Mouse (Mus musculus) Patski (cell line): ENCODE results near the gene Col26a1. TPM values are rescaled to one million over a fixed set of nuclear protein-coding genes. Genes with fewer than 3 reads are reported as not detected.

Experiments used
- ATAC-seq: fragments of 100-300 bp; one replicate; pipeline ENCODE4 v1.8.0; 2021
- CTCF ChIA-PET: fragments of 350-600 bp; sonication (Branson Sonifier 250); formaldehyde crosslinking; loops from one replicate; lab custom pipeline; 2022; ENCODE audit warnings: inconsistent platforms; lab: Charles Lee
- POLR2A ChIA-PET: fragments of 350-600 bp; sonication (Branson Sonifier 250); formaldehyde crosslinking; loops from one replicate; lab custom pipeline; 2022; ENCODE audit warnings: antibody characterized with exemption, inconsistent platforms; lab: Charles Lee
- DNase-seq: peaks from one replicate; pipeline ENCODE4 v3.0.0-alpha.2; 2011; ENCODE audit warnings: low read depth, low spot score
- H3K27me3 ChIP-seq: fragments of 371-371 bp; one replicate; pipeline ENCODE4 v1.5.1; 2021
- CTCF ChIP-seq: fragments of 100-300 bp; IDR thresholded peaks from one replicate; pipeline ENCODE4 v1.5.1; 2021
- in situ Hi-C: fragments of 300-500 bp; cut with MboI; formaldehyde crosslinking; loops from 3 replicates; pipeline ENCODE4 v1.11.1; 2018; ENCODE audit warnings: low pct_unique_long_range_greater_than_20kb, mixed read lengths
- polyA plus RNA-seq: library from polyadenylated mRNA; unstranded; gene quantifications from one replicate; pipeline ENCODE4 v1.2.3, GENCODE M21; 2021

Gene Col26a1
- polyA plus RNA-seq, 1 experiment from 2014 or later, result 0.09 TPM

DNA sequence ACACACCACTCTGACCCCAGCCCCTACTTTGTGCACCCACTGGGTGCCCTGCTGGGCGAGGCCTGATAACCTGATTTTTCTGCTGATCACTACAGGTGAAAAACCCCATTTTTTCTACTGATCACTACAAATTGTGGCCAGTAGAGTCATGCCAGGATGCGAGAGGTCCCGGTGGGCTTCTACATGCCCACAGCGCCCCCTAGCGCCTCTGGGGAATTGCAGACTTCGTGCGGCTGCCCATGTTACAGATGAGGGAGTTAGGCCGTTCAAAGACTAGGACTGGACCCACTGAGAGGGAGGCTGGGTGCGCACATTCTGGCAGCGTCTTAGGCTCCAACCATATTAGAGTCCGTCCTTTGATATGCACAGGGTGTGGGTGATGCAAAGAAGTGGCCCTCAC is 168.1 kb downstream of the Col26a1 start:
- in situ Hi-C loops, result no loop called here
- DNase-seq, result no peak
- TF ChIP-seq CTCF, result no peak

GRCm38 (mm10) chr5:136714232-136714875 is 168.7 kb downstream of the Col26a1 start:
- CTCF ChIA-PET, result no interaction called here
- POLR2A ChIA-PET, result no interaction called here
- TF ChIP-seq CTCF, result no peak
- ATAC-seq (no peak), DNase-seq (no peak)
- in situ Hi-C loops, result no loop called here
- no peaks in the 10 kb centered on the region for H3K27me3 ChIP-seq

More for the DNA sequence above, 168.1 kb downstream of the Col26a1 start:
- ChIA-PET POLR2A (no interaction called here), CTCF (no interaction called here)
- no peak for ATAC-seq
- no peaks in the 10 kb centered on the region for H3K27me3 ChIP-seq

DNA sequence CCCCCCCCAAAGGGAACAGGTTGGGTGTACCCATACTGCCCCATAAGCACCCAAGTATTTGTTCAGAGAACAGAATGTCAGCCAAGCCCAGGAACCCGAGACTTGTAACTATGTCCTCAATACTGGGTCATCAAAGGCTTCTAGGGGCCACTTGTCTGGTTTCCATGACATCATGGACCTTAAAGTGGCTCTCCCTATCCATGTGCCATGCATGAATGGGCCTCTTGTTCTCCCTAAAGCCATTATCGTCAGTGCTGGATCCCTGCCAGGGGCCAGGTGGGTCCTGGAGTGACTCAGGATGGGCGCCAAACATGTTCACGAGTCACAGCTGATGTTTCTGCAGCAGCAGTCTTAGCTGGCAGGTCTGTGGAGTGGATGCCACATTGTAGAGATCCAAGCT is 172.3 kb downstream of the Col26a1 start:
- in situ Hi-C loops, result no loop called here
- no peak for TF ChIP-seq CTCF
- DNase-seq (no peak), ATAC-seq (no peak)
- no peaks in the 10 kb centered on the region for H3K27me3 ChIP-seq
- ChIA-PET CTCF (no interaction called here), POLR2A (no interaction called here)

DNA sequence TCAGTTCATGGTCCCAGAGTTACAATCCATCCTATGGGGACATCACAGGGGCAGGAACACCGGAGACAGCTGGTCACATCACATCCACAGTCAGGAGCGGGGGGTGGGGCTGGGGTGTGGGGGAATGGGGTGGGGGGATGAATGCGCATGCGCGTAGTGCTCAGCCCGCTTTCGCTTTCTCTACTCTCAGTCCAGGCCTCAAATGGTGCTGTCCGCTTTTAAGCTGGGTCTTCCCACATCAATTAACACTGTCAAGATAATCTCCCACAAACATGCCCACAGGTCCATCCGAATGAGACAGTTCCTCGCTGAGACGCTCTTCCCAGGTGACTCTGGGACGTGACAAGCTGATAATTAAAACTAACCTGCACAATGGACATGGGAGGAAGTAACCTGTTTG is 174.9 kb downstream of the Col26a1 start:
- in situ Hi-C loops, result loop anchor here (5.0 kb wide), 1 partner anchor 44 kb away; no protein-coding TSS in a partner anchor
- H3K27me3 ChIP-seq, result no peaks in the 10 kb centered on the region
- ATAC-seq (no peak), DNase-seq (no peak)
- TF ChIP-seq CTCF, result no peak
- ChIA-PET POLR2A (no interaction called here), CTCF (no interaction called here)

DNA sequence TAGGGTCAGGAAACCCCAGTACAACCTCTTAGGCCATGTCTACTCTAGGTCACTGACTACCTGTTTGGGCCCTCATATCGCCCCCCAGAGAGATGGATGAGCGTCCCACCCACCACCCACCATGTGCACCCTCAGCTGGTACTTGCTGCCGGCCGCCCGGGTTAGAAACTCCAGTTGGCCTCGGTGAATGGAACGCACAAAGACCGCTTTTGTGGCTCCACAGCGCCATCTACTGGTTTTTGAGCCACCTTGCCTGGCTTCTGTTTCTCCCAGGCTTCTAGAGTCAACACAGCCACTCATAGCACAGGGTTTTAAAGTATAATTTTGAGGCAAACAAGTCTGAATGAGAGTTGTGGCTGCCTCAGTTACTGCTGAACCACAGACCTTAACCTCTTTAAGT is 176.2 kb downstream of the Col26a1 start:
- no peaks in the 10 kb centered on the region for H3K27me3 ChIP-seq
- TF ChIP-seq CTCF, result peak; percentile 95
- DNase-seq (no peak), ATAC-seq (peak; percentile 38)
- CTCF ChIA-PET, result interaction anchor here (0.7 to 2.4 kb wide), 14 partner anchors 9 to 507 kb away, joined by 3 to 10 read pairs (median 3); no protein-coding TSS in a partner anchor
- in situ Hi-C loops, result loop anchor here (5.0 kb wide), 1 partner anchor 45 kb away; no protein-coding TSS in a partner anchor
- POLR2A ChIA-PET, result interaction anchor here (1.2 kb wide), 1 partner anchor 15 kb away, joined by 3 read pairs; no protein-coding TSS in a partner anchor

DNA sequence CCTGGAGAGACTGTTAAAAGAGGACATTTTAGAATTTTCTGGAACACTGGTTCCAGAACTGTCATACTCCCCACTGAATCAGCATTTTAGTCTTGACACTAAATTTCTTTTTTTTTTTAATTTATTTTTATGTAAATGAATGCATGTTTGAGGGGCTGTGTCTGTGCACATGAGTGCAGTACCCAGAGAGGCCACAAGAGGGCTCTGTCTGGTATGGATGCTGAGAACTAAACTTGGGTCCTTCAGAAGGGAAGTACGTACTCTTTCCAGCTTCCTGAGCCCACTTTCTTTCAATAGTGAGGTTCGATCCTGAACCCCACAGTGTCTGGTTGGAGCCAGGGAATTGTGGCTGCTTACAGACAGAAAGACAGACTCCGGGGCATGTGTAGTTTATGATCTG is 177.5 kb downstream of the Col26a1 start:
- in situ Hi-C loops, result loop anchor here (5.0 kb wide), 1 partner anchor 47 kb away; no protein-coding TSS in a partner anchor
- peak; percentile 76 for TF ChIP-seq CTCF
- CTCF ChIA-PET, result interaction anchor here (1.2 to 2.4 kb wide), 4 partner anchors 8 to 453 kb away, joined by 6 to 10 read pairs (median 6); no protein-coding TSS in a partner anchor
- DNase-seq, result no peak
- POLR2A ChIA-PET, result interaction anchor here (1.2 kb wide), 1 partner anchor 13 kb away, joined by 3 read pairs; no protein-coding TSS in a partner anchor
- H3K27me3 ChIP-seq, result no peaks in the 10 kb centered on the region
- no peak for ATAC-seq

GRCm38 (mm10) chr5:136704151-136704550 is 178.9 kb downstream of the Col26a1 start:
- ATAC-seq (no peak), DNase-seq (no peak)
- ChIA-PET CTCF (interaction anchor here (0.9 kb wide), 1 partner anchor 41 kb away, joined by 3 read pairs; no protein-coding TSS in a partner anchor), POLR2A (no interaction called here)
- in situ Hi-C loops, result no loop called here
- no peak for TF ChIP-seq CTCF
- H3K27me3 ChIP-seq, result no peaks in the 10 kb centered on the region

DNA sequence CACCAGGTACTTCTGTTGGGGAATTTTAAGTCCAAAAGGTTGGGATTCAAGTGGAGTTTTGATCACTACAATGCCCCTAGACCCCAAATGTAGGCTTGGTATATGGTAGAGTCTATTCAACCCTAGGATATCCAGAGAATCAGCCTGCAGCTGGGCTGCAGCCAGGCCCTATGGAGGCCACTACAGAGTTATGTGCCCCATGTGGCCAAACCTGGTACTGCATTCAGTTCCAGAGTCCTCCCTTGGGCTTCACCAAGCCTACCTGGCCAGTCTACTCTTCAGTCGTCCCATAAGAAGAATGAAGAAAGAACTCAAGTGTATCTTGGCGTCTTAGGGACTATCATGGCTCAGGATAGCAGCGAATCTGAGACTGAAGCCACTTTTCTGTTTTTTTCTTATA is 179.3 kb downstream of the Col26a1 start:
- ChIA-PET POLR2A (no interaction called here), CTCF (no interaction called here)
- in situ Hi-C loops, result no loop called here
- DNase-seq (no peak), ATAC-seq (peak; percentile 33)
- TF ChIP-seq CTCF, result peak; percentile 87
- no peaks in the 10 kb centered on the region for H3K27me3 ChIP-seq

DNA sequence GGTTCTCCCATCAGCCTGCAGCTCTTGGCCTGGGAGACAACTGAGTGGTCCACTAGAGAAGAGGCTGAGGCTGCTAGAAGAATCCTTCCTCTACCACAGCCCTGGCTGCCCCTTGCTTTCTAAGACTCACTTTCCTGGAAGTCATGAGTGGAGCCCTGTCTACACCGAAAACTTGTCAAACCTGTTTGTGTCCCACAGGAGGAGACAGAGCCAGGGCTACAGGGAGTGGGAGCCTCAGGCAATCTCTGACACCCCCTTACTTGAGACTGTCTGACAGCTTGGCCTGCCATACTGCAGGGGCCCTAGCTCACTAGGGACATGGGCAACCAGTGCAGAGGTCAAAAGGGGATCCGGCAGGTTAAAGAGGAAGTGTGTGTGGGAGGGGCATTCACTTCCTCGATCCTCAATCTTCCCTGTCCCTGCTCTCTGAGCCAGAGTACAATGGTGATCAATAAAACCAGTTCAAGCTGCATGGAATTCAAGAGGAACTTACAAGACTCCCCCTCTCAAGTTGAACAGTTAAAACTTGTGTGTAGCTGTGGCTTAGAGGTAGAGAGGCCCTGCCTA is 180.8 kb downstream of the Col26a1 start:
- no peak for ATAC-seq

GRCm38 (mm10) chr5:136697618-136698017 is 185.4 kb downstream of the Col26a1 start:
- ATAC-seq, result no peak
- DNase-seq, result no peak
- TF ChIP-seq CTCF, result no peak
- in situ Hi-C loops, result no loop called here
- H3K27me3 ChIP-seq, result peaks cover 5% of the 10 kb centered on the region
- CTCF ChIA-PET, result interaction anchor here (1.2 to 1.9 kb wide), 2 partner anchors 9 to 59 kb away, joined by 3 to 10 read pairs; no protein-coding TSS in a partner anchor
- POLR2A ChIA-PET, result no interaction called here

More for the DNA sequence above, 180.8 kb downstream of the Col26a1 start:
- in situ Hi-C loops, result no loop called here
- H3K27me3 ChIP-seq, result no peaks in the 10 kb centered on the region
- ChIA-PET POLR2A (no interaction called here), CTCF (no interaction called here)
- DNase-seq, result no peak
- no peak for TF ChIP-seq CTCF

DNA sequence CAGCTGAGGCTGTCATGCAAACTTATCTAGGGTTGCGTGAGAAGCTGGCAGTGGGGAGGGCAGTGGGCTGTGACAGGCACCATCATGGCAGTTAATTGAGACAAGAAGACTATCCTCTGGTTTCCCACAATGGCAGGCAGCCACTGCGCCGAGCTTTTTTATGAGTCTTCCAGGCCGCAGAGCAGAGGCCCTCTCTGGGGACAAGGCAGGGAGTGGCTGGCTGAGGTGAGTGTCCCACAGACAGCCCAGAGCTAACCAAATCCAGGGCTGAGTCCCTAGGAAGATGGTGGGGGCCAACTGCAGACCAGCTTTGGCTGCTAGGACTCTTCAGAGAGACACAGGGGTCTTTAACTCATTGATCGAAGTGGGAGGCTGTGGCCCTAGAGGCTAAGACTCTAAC is 186.5 kb downstream of the Col26a1 start:
- no peak for ATAC-seq

More for the DNA sequence above, 186.5 kb downstream of the Col26a1 start:
- peaks cover 7% of the 10 kb centered on the region for H3K27me3 ChIP-seq
- POLR2A ChIA-PET, result no interaction called here
- CTCF ChIA-PET, result interaction anchor here (1.9 kb wide), 1 partner anchor 10 kb away, joined by 10 read pairs; no protein-coding TSS in a partner anchor
- TF ChIP-seq CTCF, result no peak
- in situ Hi-C loops, result no loop called here
- no peak for DNase-seq
